8 mouse cellular contexts compared by ENCODE assay signal in genomic region chr14:28509441-28510340, GRCm38 (mm10). TPM values are rescaled to one million over a fixed set of nuclear protein-coding genes. Genes with fewer than 3 reads are reported as not detected.
DNase-seq lines count a peak whose midpoint lies in the region; ATAC-seq and TF ChIP-seq lines count a peak whose summit lies in the region.

No protein-coding gene starts in this region.

- TF ChIP-seq CTCF in lung, embryonic 14.5 days (IDR thresholded peaks at IDR 0.05; ENCODE audit: low read depth) = no peak

- DNase-seq in lung, embryonic 14.5 days = peak; percentile 48
- no peak for DNase-seq in lung, adult 18-20 months
- DNase-seq in embryo, embryonic 11.5 days (ENCODE audit: low read depth, low spot score) = peak; percentile 56
- DNase-seq in gastrocnemius, postnatal 10 days = peak; percentile 48
- peak; percentile 90 for DNase-seq in limb, embryonic 10.5 days (ENCODE audit: low spot score)
- no peak for DNase-seq in thymus, postnatal 10 days (ENCODE audit: low spot score in 2 of 2)
- no peak for DNase-seq in layer of hippocampus, adult 9-10 months (ENCODE audit: low spot score)

- no peak overlapping the region for H3K27ac ChIP-seq in lung, embryonic 14.5 days (ENCODE audit: low read depth)
- H3K27ac ChIP-seq in limb, embryonic 10.5 days = peak overlapping the region; percentile 99
- peak overlapping the region; percentile 24; the same call in 1 of the 2 replicates for H3K27ac ChIP-seq in neural tube, embryonic 13.5 days (replicated peaks)

- peak overlapping the region; percentile 54 for H3K4me3 ChIP-seq in lung, embryonic 14.5 days (ENCODE audit: low read depth, low read length)
- H3K4me3 ChIP-seq in limb, embryonic 10.5 days = peak overlapping the region; percentile 91
- H3K4me3 ChIP-seq in neural tube, embryonic 13.5 days = peak overlapping the region; percentile 60

- H3K4me2 ChIP-seq in lung, embryonic 14.5 days = peak overlapping the region; percentile 82
- H3K4me2 ChIP-seq in neural tube, embryonic 13.5 days = peak overlapping the region; percentile 92

- WGBS in lung, embryonic 14.5 days = 2% methylated on average over 47 of the region's 47 CpGs
- WGBS in limb, embryonic 10.5 days = under 1% methylated on average over 47 of the region's 47 CpGs
- WGBS in neural tube, embryonic 13.5 days = under 1% methylated on average over 46 of the region's 47 CpGs

- ATAC-seq in lung, embryonic 14.5 days (ENCODE audit: insufficient read depth) = no peak
- no peak for ATAC-seq in neural tube, embryonic 13.5 days (ENCODE audit: low read depth)

- peak overlapping the region; percentile 38 for H3K9ac ChIP-seq in lung, embryonic 14.5 days
- peak overlapping the region; percentile 77 for H3K9ac ChIP-seq in neural tube, embryonic 13.5 days

- H3K27me3 ChIP-seq in lung, embryonic 14.5 days (ENCODE audit: insufficient read depth, low read length) = peaks cover 82% of the 10 kb centered on the region
- H3K27me3 ChIP-seq in limb, embryonic 10.5 days (ENCODE audit: low read depth, poor library complexity, severe bottlenecking) = 0 out of 2 replicates have a peak, but pooled peaks cover 6% of the 10 kb centered on the region
- peaks cover 63% of the 10 kb centered on the region for H3K27me3 ChIP-seq in neural tube, embryonic 13.5 days

- no peaks in the 10 kb centered on the region for H3K9me3 ChIP-seq in lung, embryonic 14.5 days (ENCODE audit: low read depth, low read length)
- H3K9me3 ChIP-seq in limb, embryonic 10.5 days (replicated peaks) = no peaks in the 10 kb centered on the region
- H3K9me3 ChIP-seq in neural tube, embryonic 13.5 days = no peaks in the 10 kb centered on the region

- H3K36me3 ChIP-seq in lung, embryonic 14.5 days (ENCODE audit: insufficient read depth) = 0 out of 2 replicates have a peak, but pooled peaks cover 6% of the 10 kb centered on the region
- H3K36me3 ChIP-seq in limb, embryonic 10.5 days = peaks cover 46% of the 10 kb centered on the region
- H3K36me3 ChIP-seq in neural tube, embryonic 13.5 days = no peaks in the 10 kb centered on the region

- peaks cover 6% of the 10 kb centered on the region; the same call in 1 of the 2 replicates for H3K4me1 ChIP-seq in lung, embryonic 14.5 days (ENCODE audit: insufficient read depth)
- H3K4me1 ChIP-seq in limb, embryonic 10.5 days = peaks cover 60% of the 10 kb centered on the region
- peaks cover 78% of the 10 kb centered on the region for H3K4me1 ChIP-seq in neural tube, embryonic 13.5 days (replicated peaks)

RNA-seq across cellular contexts. Expression of gene Wnt5a, which starts 5.1 kb away (rescaled TPM):
- polyA plus RNA-seq in lung, embryonic 14.5 days (2014; fragmentation: Nextera tagmentation; extraction: Ambion mirVana) = 16.1 and 16.2 TPM in 2 replicates
- 10 to 100 TPM; 12.8 to 18.8 TPM for total RNA-seq in gastrocnemius, postnatal 10 days (2021)
- 64.8 and 91.9 TPM in 2 replicates for polyA plus RNA-seq in limb, embryonic 10.5 days (2016; fragmentation: Nextera tagmentation; extraction: Ambion mirVana)
- polyA plus RNA-seq in neural tube, embryonic 13.5 days (2015; fragmentation: Nextera tagmentation; extraction: Ambion mirVana) = 11.2 and 16.4 TPM in 2 replicates

Comparison
In these comparisons a context has a peak if more than half of its experiments do, and no peak if none do; other contexts are left out.
1. DNase-seq: peak in lung, embryonic 14.5 days (single experiment), embryo, embryonic 11.5 days (single experiment), gastrocnemius, postnatal 10 days (single experiment) and limb, embryonic 10.5 days (single experiment); none in lung, adult 18-20 months (0 of 2), thymus, postnatal 10 days (0 of 2) and layer of hippocampus, adult 9-10 months (single experiment).
2. Peak in every context shown above with its lines, with median percentiles within 50 percentile points of each other: H3K4me3 ChIP-seq.